Mouse (Mus musculus): ENCODE data around the gene Anapc11.
A peak's percentile ranks its signal among the peaks of the same experiment; 100 is the strongest.

The Anapc11 gene

GRCm38 (mm10) chr11:120605667-120606066 is 7.4 kb downstream of the Anapc11 start:
- no peak for DNase-seq (ENCODE audit: low read depth, low spot score)

DNA sequence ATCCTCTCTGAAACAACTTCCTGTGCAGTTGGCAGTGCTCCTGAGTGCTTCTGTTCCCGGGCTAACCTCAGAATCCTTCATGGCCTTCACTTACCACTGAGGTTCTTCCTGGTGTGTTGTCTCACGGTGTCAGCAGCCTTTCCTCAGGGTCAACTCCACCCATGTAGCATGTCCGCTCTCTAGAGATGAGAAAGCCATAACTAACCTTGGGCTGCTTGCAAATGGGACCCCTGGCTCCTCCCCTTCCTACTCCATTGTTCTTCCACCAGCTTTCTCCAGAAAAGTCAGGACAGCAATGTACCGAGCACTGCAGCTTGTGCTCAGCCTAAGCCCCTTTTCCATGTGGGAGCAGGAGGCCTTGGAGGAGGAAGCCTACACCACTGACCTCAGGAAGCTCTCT is 8.5 kb downstream of the Anapc11 start:
- no peak for DNase-seq (ENCODE audit: low read depth, low spot score)

DNA sequence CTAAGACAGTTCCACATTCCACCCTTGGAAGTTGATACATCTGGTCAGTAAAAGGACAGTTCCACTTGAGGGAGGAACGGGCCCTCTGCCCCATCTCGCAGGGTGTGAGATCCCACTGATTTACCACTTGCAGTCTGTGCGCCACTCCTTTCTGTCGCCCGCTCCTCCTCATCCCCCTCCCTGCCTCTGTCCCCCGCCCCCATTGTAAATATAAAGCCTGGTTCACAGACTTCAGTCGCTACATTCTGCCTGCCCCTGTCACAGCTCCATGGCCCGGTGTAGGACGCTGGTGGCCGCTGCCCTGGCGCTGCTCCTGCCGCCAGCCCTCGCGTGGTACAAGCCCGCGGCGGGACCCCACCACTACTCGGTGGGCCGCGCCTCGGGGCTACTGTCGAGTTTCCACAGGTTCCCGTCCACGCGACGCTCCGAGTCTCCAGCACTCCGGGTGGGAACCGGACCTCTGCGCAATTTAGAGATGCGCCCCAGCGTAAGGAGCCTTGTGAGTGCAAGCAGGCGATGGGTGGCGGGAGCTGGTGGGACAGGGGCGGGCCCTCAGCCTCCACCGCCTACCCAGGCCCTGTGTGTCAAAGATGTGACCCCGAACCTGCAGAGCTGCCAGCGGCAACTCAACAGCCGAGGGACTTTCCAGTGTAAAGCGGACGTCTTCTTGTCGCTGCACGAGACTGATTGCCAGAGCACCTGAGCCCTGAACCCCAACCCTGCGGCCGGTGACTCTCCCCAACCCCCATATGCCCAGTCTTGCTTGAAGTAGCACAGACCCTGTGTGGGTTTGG is 10.2 kb downstream of the Anapc11 start, which contains the start of gene Npb:
Npb (plus strand) TSS at position 237 of the 794 bp plus-strand sequence.
- no peak for DNase-seq (ENCODE audit: low read depth, low spot score)

DNA sequence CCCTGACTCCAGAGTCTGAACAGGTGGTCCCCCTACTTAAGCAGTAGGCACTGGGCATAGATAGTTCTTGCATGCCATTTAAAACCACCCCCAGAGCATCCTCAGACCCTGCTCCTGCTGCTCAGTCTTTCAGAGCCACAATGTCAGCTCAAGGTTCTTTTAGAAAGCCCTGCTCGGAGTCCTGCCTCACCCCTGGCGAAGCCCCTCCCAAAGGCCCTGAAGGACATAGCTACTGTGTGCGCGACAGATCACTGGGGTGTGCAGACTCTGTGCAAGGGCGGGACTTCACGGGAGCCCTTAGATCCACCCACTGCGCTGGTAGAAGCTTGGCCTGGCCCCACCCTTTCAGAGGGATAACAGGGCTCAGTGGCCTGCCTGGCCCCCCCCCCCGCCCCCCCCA is 11.0 kb downstream of the Anapc11 start:
- no peak for DNase-seq (ENCODE audit: low read depth, low spot score)

GRCm38 (mm10) chr11:120610477-120611046 is 12.3 kb downstream of the Anapc11 start:
- DNase-seq (ENCODE audit: low read depth, low spot score), result no peak

DNA sequence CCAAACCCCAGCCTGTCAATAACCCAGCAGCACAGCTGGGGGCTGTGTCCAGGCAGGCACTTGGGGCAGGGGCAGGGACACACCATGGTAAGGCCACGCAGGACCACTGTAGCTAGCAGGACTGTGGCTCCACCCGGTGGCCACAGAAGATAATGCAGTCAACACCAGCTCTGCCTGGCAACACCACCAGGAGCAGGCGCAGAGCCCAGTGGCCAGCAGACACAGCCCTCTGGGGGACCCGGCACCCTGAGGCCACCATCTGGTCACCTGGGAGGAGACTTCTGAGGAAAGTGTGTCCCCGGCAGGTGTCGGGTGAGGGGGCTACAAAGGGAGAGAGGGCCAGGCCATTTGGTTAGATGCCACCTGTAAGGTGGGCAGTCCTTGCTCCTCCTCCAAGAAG is 14.5 kb downstream of the Anapc11 start:
- DNase-seq (ENCODE audit: low read depth, low spot score), result peak; percentile 80

DNA sequence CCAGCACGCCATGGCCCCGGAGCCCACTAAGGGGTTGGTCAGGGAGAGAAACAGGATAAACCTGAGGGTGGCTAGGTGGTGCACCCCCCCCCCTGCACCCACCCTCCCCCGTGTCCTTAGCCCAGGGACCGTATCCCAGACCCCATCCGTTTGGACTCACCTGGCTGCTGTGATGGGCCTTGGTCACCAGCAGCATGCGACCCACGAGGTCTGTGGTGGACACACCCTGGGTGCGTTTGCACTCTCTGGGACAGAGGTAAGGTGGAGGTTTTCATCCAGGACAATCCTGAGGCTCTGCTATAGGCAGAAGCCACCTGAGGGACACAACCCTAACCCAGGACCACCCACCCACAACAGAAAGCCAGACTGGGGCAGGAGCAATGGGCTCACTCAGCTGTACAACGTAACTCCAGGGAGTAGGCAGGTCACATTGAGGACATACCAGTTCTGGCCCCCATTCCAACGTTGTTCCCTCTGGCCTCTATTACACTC is 15.3 kb downstream of the Anapc11 start:
- no peak for DNase-seq (ENCODE audit: low read depth, low spot score)

GRCm38 (mm10) chr11:120613976-120614375 is 15.8 kb downstream of the Anapc11 start:
- DNase-seq (ENCODE audit: low read depth, low spot score), result no peak

DNA sequence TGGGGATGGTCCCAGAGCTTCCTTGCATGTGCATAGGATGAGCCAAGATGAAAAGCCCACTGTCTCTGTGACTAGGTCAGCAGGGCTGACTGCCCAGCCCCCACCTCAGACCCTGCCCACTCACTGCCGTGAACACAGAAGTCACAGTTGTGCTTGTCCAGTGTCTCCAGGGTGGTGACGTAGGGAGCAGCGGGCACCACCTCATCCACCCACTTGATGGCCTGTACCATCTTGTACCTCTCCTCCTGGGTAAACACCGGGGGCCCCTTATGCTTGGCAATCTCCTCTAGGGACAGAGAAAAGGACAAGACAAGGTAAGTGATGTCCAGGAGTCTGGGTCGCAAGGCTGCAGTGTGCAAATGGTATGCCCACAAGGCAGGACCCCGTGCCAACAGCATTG is 16.9 kb downstream of the Anapc11 start:
- no peak for DNase-seq (ENCODE audit: low read depth, low spot score)

- no peak for DNase-seq (ENCODE audit: low read depth, low spot score)
These were observed 17.5 kb downstream of the Anapc11 start for GRCm38 (mm10) chr11:120615606-120616203.

GRCm38 (mm10) chr11:120616617-120617294 is 18.5 kb downstream of the Anapc11 start:
- DNase-seq (ENCODE audit: low read depth, low spot score), result no peak

DNA sequence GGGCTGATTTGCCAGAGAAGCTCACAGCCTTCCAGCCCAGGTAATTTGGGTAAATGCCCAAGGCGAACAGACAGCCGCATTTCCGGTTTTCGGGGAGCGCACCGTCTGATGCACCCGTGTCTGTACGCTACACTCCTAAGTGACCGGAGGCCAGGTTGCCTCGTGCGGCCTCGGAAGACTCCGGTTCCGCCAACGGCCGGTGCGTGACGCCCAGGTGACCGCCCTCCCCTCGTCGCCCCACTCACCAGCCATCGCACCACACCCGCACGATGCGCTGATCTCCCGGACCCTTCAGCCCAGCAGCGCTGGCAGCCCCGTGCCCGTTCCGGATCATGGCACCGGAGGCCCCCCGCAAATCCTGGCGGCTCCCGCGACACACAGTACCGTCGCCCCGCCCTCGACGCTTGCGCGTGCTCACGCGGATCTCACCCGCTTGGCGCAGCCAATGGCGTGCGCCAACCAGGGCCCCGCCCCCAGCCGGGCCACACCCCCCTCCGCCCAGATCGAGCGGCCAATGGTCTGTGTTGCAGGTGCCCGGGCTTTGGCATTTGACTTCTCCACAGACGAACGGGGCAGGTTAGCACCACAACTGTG is 19.4 kb downstream of the Anapc11 start, which contains the start of gene Pcyt2:
Pcyt2 (minus strand) TSS at position 418 of the 594 bp plus-strand sequence.
- DNase-seq (ENCODE audit: low read depth, low spot score), result peak; percentile 95

GRCm38 (mm10) chr11:120618619-120619535 is 20.7 kb downstream of the Anapc11 start:
- no peak for DNase-seq (ENCODE audit: low read depth, low spot score)

DNA sequence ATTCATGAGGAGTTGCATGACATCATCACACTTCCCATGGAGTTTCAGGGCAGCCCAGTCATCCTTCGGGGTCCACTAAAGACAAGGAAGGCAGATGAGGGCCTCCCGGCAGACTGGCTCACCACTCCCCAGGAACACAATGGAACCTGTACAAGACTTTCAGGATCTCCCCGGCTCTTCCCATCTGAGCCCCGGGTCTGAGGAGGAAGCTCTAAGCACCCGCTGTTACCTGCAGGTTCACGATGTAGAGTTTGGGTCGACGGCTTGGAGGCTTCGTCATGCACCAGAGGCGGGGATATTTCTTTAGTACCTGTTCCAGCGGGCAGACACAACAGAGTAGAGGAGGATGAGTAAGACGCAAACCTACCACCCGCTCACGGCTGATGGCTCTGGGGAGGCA is 22.0 kb downstream of the Anapc11 start:
- no peak for DNase-seq (ENCODE audit: low read depth, low spot score)

DNA sequence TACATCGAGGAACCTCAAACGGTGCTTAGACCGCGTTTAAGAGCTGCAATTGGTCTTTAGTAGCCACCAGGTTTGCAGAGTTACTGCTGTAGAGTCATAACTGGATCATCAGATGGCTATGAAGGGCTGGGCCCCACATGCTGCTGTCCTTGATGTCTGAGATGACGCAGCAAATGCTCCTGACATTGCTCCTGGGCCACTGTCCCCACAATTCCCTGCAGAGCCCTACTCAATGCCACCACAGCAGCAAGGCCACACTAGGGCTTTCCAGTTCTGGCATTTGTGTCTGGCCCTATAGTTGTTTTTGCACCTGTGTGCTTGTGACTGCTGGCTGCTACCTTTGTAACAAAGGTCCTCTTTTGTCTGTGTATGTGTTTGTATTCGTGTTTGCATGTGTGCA is 24.6 kb downstream of the Anapc11 start:
- DNase-seq (ENCODE audit: low read depth, low spot score), result no peak

DNA sequence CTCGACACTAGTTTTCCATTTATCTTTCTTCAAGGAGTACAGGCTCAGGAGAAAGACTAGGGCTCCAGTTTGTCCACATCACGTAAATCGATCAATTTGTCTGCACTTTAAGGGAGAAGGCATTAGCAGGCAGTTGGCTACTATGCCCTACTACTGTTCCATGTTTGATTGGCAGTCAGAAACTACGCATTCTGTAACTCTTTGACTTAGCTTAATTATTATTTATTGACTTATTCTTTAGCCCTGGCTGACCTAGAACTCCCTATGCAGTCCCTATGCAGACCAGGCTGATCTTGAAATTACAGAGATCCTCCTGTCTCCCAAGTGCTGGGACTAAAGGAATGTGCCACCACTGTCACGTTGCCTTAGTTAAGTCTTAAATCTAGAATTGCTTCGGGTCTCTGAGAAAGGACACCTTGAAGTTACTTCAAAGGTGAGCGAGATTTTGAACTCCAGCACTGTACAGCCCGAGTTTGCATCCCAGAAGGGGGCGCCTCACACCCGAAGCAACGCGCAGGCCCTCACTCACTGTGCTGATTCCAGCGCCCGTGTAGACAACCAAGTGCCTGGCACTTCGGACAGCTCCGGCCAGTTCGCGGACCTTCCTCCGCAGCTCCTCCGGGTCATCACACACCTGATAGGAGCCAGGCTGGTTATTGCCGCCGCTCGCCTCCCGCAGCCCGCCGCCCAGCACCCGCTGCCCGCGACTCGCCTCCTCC is 25.9 kb downstream of the Anapc11 start:
- DNase-seq (ENCODE audit: low read depth, low spot score), result peak; percentile 81

GRCm38 (mm10) chr11:120624680-120625111 is 26.5 kb downstream of the Anapc11 start:
- peak; percentile 88 for DNase-seq (ENCODE audit: low read depth, low spot score)

- no peak for DNase-seq (ENCODE audit: low read depth, low spot score)
These were observed 27.0 kb downstream of the Anapc11 start, which contains the start of gene Sirt7 for GRCm38 (mm10) chr11:120625152-120625775. Sirt7 (minus strand) TSS chr11:120625240.

DNA sequence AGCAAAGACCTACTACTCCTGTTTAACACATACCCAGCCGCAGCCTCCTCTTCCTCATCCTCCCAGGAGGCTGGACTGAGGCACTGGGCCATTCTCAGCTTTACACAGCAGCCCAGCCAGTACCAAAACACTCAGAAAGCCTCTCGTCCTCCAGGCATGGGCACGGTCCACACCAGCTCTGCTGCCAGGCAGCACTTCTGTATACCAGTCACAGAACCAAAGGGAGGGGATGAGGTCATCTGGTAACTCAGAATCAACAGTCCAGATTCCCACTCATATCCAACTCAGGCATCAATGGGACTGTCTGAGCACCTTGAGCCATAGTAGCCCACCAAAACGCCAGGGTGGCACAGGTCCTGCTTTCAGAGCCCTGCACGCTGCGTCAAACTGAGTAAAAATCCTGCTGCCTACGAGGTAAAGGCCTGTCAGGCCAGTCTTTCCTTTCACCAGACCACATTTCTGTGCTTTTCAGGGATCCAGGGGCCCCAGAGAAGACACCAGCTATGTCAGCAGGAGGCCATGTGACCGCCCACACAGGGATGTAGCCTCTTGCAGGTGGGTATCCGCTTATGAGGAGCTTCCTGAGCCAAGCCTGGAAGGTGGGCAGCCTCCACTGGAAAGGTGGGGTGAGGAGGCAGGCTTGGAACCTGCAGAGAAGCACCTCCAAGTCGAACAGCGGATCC is 28.7 kb downstream of the Anapc11 start:
- no peak for DNase-seq (ENCODE audit: low read depth, low spot score)
